Mouse (Mus musculus) spleen, adult 2 months (tissue): ENCODE results near the gene Slc29a2.

Source experiments
- CTCF ChIP-seq: fragments of 200-500 bp; IDR thresholded peaks from 2 replicates; pipeline ENCODE4 v1.5.1; 2011; ENCODE audit warnings: mild to moderate bottlenecking, inconsistent platforms; ENCODE audit not compliant: insufficient read depth, insufficient read length, insufficient replicate concordance; ENCODE audit errors: extremely low read depth
- POLR2A ChIP-seq: fragments of 200-500 bp; IDR thresholded peaks from 2 replicates; pipeline ENCODE4 v1.6.1; 2011; ENCODE audit warnings: low read depth, low read length, inconsistent platforms

- TF ChIP-seq POLR2A (no peak), CTCF (peak; percentile 32; the same call in 1 of the 2 replicates)
These were observed 34.6 kb upstream of the Slc29a2 start for GRCm38 (mm10) chr19:4989013-4989412.
